Mouse (Mus musculus) 3134 (cell line): Measurements from ENCODE around the gene Stx8.

Experiments used
- DNase-seq: peaks from one replicate; pipeline ENCODE4 v3.0.0-alpha.2; 2011; ENCODE audit warnings: low spot score; ENCODE audit not compliant: insufficient read length; ENCODE audit errors: extremely low read depth

Gene Stx8

DNA sequence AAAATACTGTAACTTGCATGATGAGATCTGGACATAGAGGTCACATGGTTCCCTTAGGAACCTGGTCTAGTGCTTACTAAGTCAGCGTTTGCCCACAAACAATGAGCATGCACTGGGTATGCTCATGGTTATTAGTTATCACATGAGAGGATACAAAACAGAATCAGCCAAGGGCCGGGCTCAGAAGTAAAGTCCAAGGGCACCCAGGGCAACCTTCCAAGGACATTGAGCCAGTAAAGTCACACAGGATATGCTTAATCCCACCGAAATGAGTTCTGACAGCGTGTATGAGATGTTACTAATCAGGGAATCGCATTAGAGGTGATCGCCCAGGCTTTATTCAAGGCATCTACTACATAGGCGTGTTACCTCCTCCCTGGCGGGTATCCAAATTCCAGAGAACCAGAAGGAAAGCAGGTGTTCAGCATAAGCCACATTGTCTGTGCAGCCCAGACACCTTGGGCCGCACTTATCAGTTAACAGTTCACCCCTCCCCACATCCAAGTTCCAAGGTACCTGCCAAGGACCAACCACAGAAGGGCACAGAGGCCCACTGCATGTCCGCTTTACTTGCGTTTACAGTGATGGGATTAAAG is 67.4 kb downstream of the Stx8 start:
- DNase-seq = no peak

DNA sequence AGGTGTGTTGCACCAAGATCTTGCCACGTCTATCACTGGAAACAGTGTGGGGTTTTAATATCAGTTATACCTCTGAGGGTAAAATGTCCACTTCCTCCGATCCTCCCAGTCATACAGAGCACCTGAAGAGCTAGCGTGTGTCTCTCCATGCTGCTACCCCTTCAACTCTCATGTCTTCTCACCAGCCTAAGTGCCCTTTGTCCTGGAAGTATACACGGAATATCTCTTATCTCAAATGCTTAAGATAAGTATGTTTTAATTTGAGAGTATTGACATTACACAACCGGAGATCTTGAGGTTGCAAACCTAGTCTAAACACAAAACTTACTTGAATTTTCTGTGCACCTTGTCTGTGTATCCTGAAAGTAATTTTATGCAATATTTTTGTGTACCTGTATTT is 68.4 kb downstream of the Stx8 start:
- DNase-seq = no peak

- no peak for DNase-seq
These were observed 69.4 kb downstream of the Stx8 start for GRCm38 (mm10) chr11:68035303-68035891.

GRCm38 (mm10) chr11:68036133-68036959 is 70.4 kb downstream of the Stx8 start:
- no peak for DNase-seq

- no peak for DNase-seq
These were observed 71.1 kb downstream of the Stx8 start for GRCm38 (mm10) chr11:68037093-68037492.

DNA sequence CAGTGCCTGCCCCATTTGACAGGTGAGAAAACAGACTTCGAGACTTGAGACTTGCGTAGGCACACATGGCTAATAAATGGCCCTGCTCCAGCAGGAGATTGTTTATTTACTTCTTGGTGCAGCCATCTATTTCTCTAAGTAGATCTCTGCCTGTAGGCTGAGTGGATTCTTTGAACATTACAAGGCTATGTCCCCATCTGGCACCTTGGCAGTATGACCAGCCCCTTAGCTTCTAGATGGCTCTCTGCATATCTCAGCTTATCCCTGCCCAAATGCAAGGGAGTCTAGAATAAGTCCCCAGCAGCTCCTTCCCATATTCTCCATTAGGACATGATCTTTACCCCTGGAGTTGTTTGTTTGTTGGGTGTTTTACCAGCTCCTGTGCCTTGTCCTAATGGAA is 72.1 kb downstream of the Stx8 start:
- DNase-seq = no peak

DNA sequence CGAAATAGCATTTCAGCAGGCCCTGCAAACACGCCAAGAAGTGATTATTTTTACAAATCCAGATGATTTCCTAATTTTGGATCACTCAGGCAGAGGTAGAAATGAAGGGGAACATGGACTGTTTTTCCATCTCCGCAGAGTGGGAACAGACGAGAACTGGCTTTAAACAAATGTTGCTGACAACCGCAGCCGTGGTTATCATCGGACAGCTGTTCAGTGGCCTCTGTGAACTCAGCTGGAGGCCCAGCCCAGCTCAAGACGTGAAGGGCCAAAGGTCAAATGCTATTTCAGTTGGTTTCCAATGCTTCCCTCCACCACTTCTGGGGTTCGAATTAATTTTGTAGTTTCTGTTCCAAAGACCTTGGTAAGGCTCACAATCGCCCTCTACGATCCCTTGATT is 78.2 kb downstream of the Stx8 start:
- DNase-seq = no peak

- DNase-seq = no peak
These were observed 80.9 kb downstream of the Stx8 start for GRCm38 (mm10) chr11:68046916-68047315.

GRCm38 (mm10) chr11:68049261-68050165 is 83.5 kb downstream of the Stx8 start:
- DNase-seq = no peak

DNA sequence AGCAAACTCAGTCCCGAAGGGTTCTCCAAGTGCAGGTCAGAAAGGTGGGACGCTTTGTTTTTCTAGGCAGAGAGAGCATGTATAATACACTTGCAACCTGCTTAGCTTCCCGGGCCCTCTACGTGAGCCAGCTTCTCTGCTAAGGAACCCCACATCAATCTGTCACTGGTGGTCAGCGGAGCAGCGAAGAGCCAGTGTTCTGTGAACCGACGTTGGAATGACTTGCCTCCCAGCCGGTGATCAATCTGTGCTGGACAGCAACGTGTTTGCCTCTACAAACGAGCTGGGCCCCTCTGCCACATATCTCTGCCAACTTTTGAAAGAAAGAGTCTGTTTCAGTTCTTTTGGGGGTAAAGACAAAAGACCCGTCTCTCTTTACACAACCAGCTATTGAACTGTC is 84.7 kb downstream of the Stx8 start:
- DNase-seq = no peak

DNA sequence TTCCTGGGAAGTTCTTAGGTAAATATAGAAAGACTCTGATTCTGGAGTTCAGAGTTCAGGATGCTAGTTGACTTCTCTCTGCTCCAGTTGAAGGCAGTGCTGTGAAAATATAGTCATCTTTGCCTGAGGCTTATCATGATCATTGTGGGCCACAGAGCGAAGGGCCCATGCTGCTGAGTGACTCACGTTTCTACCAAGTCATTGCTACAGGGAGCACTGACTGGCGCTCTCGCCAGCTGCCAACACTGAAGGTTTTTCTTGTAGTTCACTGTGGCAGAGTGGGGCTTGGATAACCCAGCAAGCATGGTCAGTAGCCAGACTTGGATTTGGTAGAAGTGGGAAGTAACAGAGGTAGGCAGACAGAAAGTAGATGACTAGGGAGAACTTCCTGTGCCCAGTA is 85.3 kb downstream of the Stx8 start:
- no peak for DNase-seq

DNA sequence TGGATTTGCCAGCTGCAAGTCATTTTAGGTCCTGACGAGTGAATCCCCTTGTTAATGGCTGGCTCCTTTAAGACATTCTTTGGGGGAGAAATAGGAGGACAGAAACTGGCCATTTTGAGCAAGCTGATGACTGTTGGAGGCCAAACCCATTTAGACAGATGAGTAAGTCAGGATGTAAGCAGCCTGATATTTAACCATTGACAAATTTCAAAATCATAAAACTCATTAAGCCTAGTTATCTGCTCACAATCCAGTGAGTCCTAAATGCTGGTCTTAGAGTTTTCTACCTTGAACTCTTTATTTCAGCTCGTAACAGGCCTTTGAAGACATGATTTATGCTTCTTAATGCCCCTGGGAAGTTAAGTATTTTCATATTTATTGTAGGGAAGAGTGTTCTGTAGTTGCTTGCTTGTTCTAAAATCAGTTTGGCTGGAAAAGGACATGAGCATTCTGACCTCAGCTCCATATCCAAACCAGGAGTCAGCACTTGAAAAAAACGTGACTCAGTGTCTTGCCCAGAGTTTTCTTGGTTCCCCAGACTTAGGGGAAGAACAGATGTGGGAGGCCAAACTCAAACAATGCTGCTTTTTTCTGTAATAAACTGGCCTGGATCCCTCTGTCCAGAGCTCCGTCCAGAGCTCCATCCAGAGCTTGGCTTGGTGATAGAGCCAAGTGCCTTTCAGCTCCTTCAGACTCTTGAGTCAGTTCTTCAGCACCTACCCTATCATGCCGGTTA is 92.6 kb downstream of the Stx8 start:
- no peak for DNase-seq

GRCm38 (mm10) chr11:68060651-68061050 is 94.7 kb downstream of the Stx8 start:
- DNase-seq = no peak

GRCm38 (mm10) chr11:68062116-68062515 is 96.1 kb downstream of the Stx8 start:
- DNase-seq = no peak

GRCm38 (mm10) chr11:68067806-68068205 is 101.8 kb downstream of the Stx8 start:
- DNase-seq = no peak

DNA sequence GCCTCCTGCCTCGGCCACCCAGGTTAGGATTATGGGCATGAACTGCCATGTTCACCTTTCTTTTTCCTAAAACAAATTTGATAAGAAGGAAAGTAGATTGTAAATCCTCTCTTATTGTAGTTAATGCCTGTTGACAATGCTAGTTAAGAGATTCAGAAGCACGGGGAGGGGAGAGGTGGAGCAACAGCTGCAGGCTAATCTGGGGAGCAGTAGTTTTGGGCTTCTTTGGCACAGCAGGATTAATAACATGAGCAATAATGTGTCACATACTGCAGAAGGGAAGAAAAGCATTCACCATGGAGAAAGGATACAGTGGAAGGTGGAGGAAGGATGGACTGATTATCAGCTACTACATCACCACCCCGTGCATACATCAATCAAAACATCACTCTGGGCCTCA is 104.1 kb downstream of the Stx8 start:
- DNase-seq = no peak

GRCm38 (mm10) chr11:68071836-68072235 is 105.8 kb downstream of the Stx8 start:
- peak; percentile 29 for DNase-seq

GRCm38 (mm10) chr11:68072597-68073210 is 106.7 kb downstream of the Stx8 start:
- no peak for DNase-seq

DNA sequence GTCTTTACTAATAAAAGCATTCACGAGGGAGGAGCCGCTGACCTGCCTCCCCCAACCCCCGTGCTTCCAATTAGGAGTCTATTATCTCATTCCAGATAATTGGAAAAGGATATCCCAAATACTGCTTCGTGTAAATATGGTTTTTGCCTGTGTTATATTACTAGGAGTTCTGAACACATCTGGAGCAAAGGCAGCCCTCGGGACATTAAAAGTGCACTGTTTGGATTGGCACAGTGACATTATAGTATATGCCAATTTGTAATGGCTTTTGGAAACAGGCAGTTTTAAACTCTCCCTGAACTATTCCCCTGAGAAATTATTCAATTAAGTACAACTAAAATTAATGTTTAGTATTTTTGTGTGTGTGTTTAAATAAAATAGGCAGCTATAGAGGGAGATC is 108.7 kb downstream of the Stx8 start:
- no peak for DNase-seq

- no peak for DNase-seq
These were observed 109.3 kb downstream of the Stx8 start for GRCm38 (mm10) chr11:68075331-68075730.
